Mouse (Mus musculus): Measurements from ENCODE around the gene Gm38100. TPM values are rescaled to one million over a fixed set of nuclear protein-coding genes. Genes with fewer than 3 reads are reported as not detected.

Gene Gm38100
- total RNA-seq, 2 experiments from 2014 or later, result not detected

DNA sequence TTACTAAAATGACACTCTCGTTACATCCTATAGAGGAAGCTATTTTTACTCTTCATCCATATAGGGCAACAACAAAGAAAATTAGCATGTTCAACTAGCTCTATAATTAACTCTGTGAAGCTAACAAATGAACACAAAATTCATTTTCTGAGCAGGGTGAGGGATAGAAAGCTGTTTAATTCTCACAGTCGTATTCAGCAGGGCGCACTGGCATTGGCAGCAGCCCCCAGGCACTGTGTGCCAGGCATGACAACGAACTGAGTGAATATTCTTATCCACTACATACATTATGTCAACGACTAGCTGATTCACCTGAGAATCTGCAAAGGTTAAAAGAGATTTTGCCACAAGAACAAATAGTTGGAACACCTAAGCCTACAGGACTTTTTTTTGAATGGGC, 50.6 kb downstream of the Gm38100 start:
- DNase-seq, result no peak

Other genes starting within 250 kb of the Gm38100 start
- gene Opn3, start 227.6 kb upstream of the Gm38100 start, total RNA-seq (2021), result 10 to 100 TPM in 1 of 2 experiments, 1 to 10 TPM in 1; 9.5 to 11.3 TPM
- 10 to 100 TPM; 19.3 to 19.4 TPM for gene Chml, start 227.4 kb upstream of the Gm38100 start, total RNA-seq (2021)
- gene Wdr64, start 221.7 kb upstream of the Gm38100 start, total RNA-seq (2021), result not detected
- 10 to 100 TPM; 10.2 to 14.5 TPM for gene Exo1, start 39.7 kb upstream of the Gm38100 start, total RNA-seq (2021)
- not detected for gene Rbm8a2, start 58.8 kb downstream of the Gm38100 start, total RNA-seq (2021)

Data from heart, postnatal 4 days (tissue).